Mouse (Mus musculus): ENCODE data around the gene Rps16.
"Not testable (repeated sequence)": the region's sequence is repeated elsewhere in the genome, so short reads cannot be mapped to it uniquely, and the experiment has no call there.

Gene Rps16

GRCm38 (mm10) chr7:28373891-28374495, 23.5 kb downstream of the Rps16 start:
- in situ Hi-C loops (cut with MseI, MboI), result no loop called here

- in situ Hi-C loops (cut with MseI, MboI), result no loop called here
These were observed 24.2 kb downstream of the Rps16 start for GRCm38 (mm10) chr7:28374647-28375046.

GRCm38 (mm10) chr7:28375176-28375921, 24.9 kb downstream of the Rps16 start:
- in situ Hi-C loops (cut with MseI, MboI), result no loop called here

DNA sequence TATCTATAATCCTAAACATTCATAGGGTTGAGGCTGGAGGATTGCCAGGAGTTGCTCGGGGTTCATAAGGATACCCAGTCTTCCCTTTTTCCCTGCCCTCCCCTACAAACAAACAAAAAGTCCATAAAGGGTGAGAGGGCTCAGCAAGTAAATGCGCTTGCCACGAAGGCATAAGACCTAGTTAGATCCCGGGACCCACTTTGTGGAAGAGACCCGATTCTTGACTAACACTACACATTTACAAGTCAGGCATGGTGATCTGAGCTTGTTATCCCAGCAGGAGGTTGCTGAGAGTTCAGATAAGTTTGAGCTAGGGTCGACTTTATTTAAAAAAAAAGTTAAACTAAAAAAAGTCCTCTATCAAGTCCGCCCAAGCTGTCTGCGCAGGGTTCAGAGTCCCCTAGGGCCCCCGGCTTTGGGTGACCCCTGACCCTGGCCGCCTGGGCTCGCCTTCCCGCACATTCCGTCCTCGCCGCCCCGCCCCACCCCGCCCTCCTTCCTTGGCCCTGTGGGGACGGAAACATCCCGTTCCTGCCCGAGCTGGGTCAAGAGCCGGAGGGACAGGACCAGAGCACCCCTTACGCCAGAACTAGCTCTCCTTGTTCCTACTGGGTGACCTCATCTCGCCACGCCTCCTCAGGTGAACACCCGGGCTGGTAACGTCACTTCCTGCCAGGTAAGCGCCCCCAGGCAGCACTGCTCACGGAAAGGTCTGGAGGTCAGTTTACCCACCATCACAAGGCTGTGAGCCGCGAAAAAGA, 25.7 kb downstream of the Rps16 start:
- in situ Hi-C loops (cut with MseI, MboI), result no loop called here

DNA sequence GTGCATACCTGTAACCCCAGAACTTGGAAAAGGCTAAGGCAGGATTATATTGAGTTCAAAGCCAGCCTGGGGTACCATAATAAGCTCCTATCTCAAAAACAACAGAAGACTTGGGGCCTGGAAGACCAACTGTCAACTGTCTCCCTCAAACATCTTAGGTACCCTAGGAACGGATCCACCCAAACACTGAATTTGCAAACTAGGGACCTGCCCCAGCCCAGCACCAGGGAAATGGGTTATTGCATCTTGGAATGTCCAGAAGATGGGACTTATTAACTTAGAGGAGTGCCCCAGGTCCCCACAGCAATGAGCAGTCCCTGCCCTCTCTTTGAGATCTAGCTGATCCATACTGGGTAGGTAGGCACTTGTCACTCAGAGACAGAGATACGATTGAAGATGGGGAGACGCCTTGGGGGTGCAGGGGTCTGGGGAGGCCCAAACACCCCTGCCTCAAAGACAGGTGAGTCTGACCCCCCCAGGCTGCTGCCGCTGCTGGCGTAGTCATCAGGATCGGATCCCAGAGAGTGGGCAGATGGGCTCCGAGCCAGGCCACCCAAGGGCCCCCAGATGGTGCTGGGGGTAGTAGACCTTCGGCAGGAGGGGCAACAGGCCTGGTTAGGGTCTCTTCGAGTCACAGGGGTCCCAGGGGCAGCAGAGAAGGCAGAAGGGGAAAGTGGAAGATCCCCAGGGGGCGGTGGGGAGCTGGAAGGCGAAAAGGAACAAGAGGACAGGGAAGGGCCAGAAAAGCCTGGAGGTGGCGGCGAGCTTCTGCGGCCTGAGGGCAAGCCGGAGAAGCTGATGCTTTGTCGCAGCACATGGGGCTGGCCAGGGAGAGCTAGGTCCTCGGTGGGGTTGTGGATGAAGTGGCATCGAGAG, 27.0 kb downstream of the Rps16 start:
- in situ Hi-C loops (cut with MseI, MboI), result no loop called here

DNA sequence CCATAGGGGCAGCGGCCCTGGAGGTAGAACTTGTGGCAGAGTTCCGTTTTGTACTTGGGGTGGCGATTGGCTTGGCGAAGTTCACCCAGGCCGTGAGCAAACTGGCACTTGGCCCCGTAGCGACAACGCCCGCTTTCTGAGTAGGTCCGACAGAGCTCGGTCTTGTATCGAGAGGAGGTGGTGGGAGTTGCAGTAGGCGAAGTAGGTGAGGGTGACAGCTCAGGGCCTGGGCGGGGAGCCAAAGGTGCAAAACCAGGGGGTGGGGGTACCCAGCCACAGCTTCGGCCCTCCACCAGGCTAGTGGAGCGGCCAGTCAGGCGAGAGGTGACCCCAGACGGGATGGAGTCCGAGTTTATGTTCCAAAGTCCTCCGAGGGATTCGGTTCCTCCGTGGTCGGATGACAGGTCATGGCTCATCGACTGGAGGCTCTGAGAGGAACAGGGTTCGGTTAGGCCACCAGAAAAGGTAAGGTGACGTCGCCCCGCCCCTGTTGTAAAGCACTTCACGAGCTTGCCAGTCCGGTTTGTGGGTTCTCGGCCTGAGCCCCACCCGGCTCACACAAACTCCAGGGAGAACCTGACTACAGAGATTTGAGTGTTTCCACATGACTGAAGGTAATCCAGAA, 27.7 kb downstream of the Rps16 start:
- in situ Hi-C loops (cut with MseI, MboI), result no loop called here

- in situ Hi-C loops (cut with MseI, MboI), result no loop called here
These were observed 28.6 kb downstream of the Rps16 start for GRCm38 (mm10) chr7:28378769-28379651.

- in situ Hi-C loops (cut with MseI, MboI), result no loop called here
These were observed 30.0 kb downstream of the Rps16 start, which contains the start of gene Zfp36 for GRCm38 (mm10) chr7:28380237-28381016. Gene Zfp36, minus strand, starts transcription at chr7:28380253.

DNA sequence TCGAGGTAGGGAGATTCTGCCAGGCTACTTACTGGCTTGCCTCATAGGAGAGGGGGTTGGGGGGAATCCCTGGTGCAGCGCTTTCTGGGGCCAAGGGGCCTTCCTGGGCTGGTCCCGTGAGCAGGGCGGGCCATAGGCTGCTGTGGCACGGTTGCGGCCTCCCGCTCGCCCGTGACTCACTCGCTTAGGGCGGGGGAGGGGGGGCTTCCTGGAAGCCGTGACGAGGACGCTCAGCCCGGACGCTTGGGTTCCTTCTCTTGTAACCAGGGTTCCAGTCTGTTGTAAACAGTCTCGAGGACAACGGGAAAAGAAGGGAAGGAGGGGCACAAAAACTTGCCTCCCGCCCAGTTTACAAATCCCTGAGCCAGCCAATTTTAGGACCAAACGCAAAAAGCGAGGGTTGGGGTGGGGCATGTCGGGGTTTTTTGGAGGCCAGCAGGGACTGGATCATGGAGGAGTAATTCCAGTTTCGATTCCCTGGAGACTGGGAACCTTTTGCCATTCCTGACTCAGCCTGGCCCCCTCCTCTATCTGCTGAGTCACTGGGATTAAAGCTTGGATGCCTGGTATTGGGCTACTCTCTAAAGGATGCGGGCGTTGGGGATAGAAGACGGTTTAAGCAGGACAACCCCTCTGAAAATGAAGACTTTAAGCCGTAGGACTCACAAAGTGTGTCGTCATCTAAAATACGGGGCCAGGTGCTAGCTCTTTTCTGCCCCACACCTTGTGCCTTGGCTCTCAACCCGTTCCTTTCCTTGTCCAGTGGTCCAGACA, 30.8 kb downstream of the Rps16 start:
- in situ Hi-C loops (cut with MseI, MboI), result no loop called here

DNA sequence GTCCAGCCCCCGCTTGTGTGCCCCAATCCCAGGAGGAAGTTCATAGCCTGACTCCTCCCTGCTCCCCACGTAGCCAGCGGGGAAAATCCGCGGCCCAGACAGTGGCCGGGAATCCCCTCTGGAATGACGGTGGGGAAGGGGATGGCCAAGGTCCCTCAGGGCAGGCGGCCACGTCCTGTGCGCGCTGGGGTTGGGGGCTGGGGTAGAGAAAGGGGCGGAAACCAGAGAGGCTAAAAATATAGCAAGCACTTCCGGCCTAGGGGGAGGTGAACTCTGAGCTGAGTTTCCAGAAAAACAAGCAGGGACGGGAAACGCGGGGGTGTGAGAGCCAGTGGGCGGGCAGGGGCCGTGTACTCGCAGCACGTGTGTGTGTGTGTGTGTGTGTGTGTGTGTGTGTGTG, 31.5 kb downstream of the Rps16 start:
- in situ Hi-C loops (cut with MseI, MboI), result no loop called here

GRCm38 (mm10) chr7:28382347-28382951, 32.0 kb downstream of the Rps16 start:
- in situ Hi-C loops (cut with MseI, MboI), result no loop called here

GRCm38 (mm10) chr7:28382981-28383396, 32.5 kb downstream of the Rps16 start:
- in situ Hi-C loops (cut with MseI, MboI), result no loop called here

DNA sequence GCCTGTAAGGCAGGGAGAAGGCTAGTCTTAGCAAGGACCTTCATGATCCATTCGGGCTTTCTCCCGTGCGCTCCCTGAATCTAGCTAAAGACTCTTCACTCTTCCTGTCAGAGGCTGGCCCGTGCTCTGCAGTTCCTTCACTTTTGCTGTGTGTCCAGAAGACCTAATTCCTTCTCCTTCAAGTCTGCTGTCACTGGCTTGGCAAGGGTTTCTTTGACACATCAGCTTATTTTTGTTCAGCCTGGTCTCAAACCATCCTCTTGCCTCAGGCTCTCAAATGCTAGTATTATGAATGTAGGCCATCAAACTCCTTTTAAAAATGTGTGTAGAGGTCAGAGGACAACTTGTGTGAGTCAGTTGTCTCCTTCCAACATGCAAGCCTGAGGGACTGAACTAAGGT, 33.2 kb downstream of the Rps16 start:
- in situ Hi-C loops (cut with MseI, MboI), result no loop called here

DNA sequence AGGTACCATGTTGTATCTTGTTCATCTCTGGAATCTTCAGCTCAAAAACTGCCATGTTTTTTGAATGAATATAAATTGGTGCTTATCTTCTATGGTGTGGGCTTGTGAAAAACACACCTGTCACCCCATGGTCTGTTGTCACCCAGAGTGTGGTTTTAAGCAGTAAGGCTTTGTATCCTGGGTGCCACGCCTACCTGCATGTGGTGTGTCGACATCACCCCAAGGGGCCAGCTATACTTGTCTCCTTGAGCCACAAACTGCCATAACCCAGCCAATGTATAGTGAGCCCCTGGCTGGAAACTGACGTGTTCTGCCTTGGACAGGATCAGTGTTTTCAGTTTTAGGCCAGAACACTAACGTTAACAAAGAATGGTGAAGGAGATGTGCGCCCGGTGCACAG, 33.7 kb downstream of the Rps16 start:
- in situ Hi-C loops (cut with MseI, MboI), result no loop called here

- in situ Hi-C loops (cut with MseI, MboI), result no loop called here
These were observed 34.7 kb downstream of the Rps16 start for GRCm38 (mm10) chr7:28385196-28385595.

- in situ Hi-C loops (cut with MseI, MboI), result no loop called here
These were observed 35.6 kb downstream of the Rps16 start for GRCm38 (mm10) chr7:28386007-28386406.

DNA sequence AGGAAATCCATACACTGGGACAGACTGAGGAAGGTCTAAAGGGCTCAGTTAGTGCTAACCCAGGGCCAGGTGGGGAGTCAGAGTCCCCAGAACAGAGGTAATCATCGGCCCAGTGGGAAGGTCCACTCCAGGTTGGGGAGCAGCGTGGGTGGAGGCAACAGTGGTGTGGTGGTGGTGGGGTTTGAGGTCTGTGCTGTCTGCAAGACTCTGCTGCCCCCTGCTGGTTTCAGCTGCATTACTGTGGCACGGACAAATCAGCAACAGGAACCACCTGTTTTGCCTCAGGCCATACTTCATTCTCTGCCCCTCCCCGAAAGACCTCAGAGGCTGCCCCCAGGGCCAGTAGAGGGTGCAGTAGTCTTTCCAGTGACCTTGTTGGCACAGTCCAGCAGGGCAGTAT, 36.0 kb downstream of the Rps16 start:
- in situ Hi-C loops (cut with MseI, MboI), result no loop called here

GRCm38 (mm10) chr7:28386877-28387276, 36.4 kb downstream of the Rps16 start:
- in situ Hi-C loops (cut with MseI, MboI), result not testable (repeated sequence)

Measured in mouse trophoblast stem cell (cell line).